Mouse (Mus musculus) liver, adult 2 months (tissue): ENCODE results near the gene Srsf4. TPM values are rescaled to one million over a fixed set of nuclear protein-coding genes. Genes with fewer than 3 reads are reported as not detected.

Experiments used
- DNase-seq: peaks from one replicate; pipeline ENCODE4 v3.0.0-alpha.2; 2011; ENCODE audit warnings: low read depth, low spot score; ENCODE audit errors: extremely low read depth
- H3K27ac ChIP-seq: fragments of 200-500 bp; replicated peaks from 2 replicates; pipeline ENCODE4 v1.5.1; 2012; ENCODE audit warnings: low read depth, mild to moderate bottlenecking, control low read depth, inconsistent platforms, low read length; ENCODE audit not compliant: insufficient read depth
- H3K27me3 ChIP-seq: fragments of 200-500 bp; 2 replicates; pipeline ENCODE4 v1.6.1; 2012; ENCODE audit warnings: mild to moderate bottlenecking, moderate library complexity, low read length, inconsistent platforms; ENCODE audit not compliant: control insufficient read depth, insufficient read depth
- H3K36me3 ChIP-seq: fragments of 200-500 bp; 2 replicates; pipeline ENCODE4 v1.6.1; 2012; ENCODE audit warnings: low read length, inconsistent platforms; ENCODE audit not compliant: control insufficient read depth, insufficient read depth
- H3K4me1 ChIP-seq: fragments of 200-500 bp; 2 replicates; pipeline ENCODE4 v1.6.1; 2011; ENCODE audit warnings: low read length; ENCODE audit not compliant: control insufficient read depth, insufficient read depth
- H3K4me3 ChIP-seq: fragments of 200-500 bp; 2 replicates; pipeline ENCODE4 v1.5.1; 2011; ENCODE audit warnings: low read depth, mild to moderate bottlenecking, control low read depth, low read length, moderate library complexity; ENCODE audit not compliant: insufficient read depth
- H3K79me2 ChIP-seq: fragments of 200-500 bp; 2 replicates; pipeline ENCODE4 v1.6.1; 2012; ENCODE audit warnings: inconsistent platforms, mild to moderate bottlenecking, low read length, moderate library complexity; ENCODE audit not compliant: control insufficient read depth, insufficient read depth
- H3K9ac ChIP-seq: fragments of 200-500 bp; 2 replicates; pipeline ENCODE4 v1.6.1; 2012; ENCODE audit warnings: low read depth, mild to moderate bottlenecking, control low read depth, inconsistent platforms, low read length
- CTCF ChIP-seq: fragments of 200-500 bp; IDR thresholded peaks from 2 replicates; pipeline ENCODE4 v1.5.1; 2011; ENCODE audit warnings: low read depth, low read length, control low read depth
- POLR2A ChIP-seq: fragments of 200-500 bp; IDR thresholded peaks from 2 replicates; pipeline ENCODE4 v1.6.1; 2011; ENCODE audit warnings: low read length, control low read depth; ENCODE audit not compliant: insufficient read depth; ENCODE audit errors: extremely low read depth
- WGBS: fragments of 180-500 bp; shearing (Covaris S2); methylation state at CpG from one replicate; pipeline ENCODE4 v1.1.7; 2018; 5-methylcytosine and 5-hydroxymethylcytosine counted together
- polyA plus RNA-seq: library from polyadenylated mRNA; depleted of rRNA; stranded (reverse); fragments of >200 nt; gene quantifications from 2 replicates; pipeline ENCODE4 v1.2.3, GENCODE M21; 2012
- total RNA-seq: library from RNA; depleted of rRNA; stranded (reverse); fragments of >200 nt; gene quantifications from 2 replicates; pipeline ENCODE4 v1.2.3, GENCODE M21; 2014

The Srsf4 gene
- total and polyA plus RNA-seq, 2 experiments: 15.9 to 19.0 TPM

DNA sequence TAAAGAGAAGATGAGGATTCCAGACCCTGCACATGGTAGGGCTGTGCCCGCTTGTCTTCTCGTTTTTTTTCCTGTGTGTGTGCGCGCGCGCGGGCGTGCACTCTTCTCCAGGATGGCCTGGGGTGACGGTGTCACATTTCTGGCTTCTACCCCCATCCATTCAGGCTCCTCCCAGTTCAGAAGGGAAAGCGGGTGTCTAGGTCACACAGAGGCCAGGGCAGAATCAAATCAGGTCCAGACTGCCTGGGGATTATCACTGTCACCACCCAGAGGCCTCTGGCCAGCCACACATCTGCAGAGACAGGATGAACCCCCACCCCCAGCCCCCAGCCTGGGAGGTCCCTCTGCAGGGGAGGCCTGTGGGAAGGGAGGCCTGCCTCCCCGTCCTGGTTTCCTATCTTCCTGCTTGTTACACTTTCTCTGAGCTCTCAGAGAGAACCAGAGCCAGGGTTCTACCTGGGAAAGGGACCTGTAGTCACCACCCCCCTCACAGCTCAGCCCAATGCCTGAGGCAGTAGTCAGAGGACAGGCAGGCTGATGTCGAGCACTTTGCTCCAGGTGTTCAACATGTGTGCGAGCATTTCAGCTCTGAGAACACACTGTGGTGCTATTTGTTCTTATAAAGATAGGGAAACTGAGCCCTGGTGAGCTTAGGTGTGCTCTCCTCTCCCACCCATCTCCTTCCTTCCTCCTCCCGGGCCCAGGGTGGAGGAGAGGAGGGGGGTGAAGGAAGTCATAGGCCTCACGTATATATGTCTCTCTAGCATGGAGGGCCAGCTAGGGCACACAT lies 45.5 kb downstream of the Srsf4 start:
- peaks cover 22% of the 10 kb centered on the region for H3K4me1 ChIP-seq
- no peak for TF ChIP-seq POLR2A
- TF ChIP-seq CTCF: no peak
- no peaks in the 10 kb centered on the region for H3K27me3 ChIP-seq
- DNase-seq: peak; percentile 82
- WGBS: 16% methylated on average over 15 of the region's 15 CpGs
- 0 out of 2 replicates have a peak overlapping the region, but pooled peaks have one; percentile 24 for H3K9ac ChIP-seq
- H3K36me3 ChIP-seq: peaks cover under 1% of the 10 kb centered on the region; the same call in 1 of the 2 replicates
- no peak overlapping the region for H3K4me3 ChIP-seq
- peak overlapping the region; percentile 11; the same call in 1 of the 2 replicates for H3K27ac ChIP-seq
- H3K79me2 ChIP-seq: no peaks in the 10 kb centered on the region

DNA sequence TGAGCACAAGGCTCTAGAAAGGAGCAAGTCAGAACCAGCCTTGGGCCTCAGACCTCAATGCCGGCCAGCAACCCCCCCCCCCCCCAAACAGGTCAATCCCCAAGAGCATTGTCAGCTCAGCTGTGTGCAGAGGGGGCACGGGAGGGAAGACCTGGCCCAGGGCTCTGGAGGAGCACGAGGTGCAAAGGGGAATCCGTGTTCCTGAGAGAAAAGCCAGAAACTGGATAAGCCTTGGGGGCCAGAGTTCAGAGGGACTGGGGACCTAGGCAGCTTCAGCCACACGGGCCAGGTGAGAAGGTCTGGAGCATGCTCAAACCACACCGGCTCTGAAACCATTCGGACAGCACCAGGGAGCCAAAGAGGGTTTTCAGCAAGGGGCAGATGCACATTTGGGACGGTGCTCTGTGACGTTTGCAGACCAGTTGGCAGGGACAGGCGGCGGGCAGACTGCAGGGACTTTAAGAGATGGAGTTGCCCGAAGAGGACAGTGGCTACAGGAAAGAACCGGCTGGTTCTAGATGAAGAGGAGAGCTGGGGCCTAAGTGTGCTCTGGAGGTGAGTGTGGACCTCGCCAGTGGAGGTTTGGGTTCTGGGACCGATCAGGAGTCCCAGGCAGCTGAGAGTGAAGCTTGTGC lies 46.2 kb downstream of the Srsf4 start:
- H3K4me3 ChIP-seq: peak overlapping the region; percentile 50; the same call in 1 of the 2 replicates
- H3K27me3 ChIP-seq: no peaks in the 10 kb centered on the region
- peaks cover 22% of the 10 kb centered on the region for H3K4me1 ChIP-seq
- TF ChIP-seq CTCF (no peak), POLR2A (no peak)
- peak overlapping the region; percentile 48 for H3K27ac ChIP-seq
- no peaks in the 10 kb centered on the region for H3K79me2 ChIP-seq
- peak overlapping the region; percentile 69 for H3K9ac ChIP-seq
- H3K36me3 ChIP-seq: peaks cover 2% of the 10 kb centered on the region; the same call in 1 of the 2 replicates
- 46% methylated on average over 15 of the region's 15 CpGs for WGBS
- no peak for DNase-seq

DNA sequence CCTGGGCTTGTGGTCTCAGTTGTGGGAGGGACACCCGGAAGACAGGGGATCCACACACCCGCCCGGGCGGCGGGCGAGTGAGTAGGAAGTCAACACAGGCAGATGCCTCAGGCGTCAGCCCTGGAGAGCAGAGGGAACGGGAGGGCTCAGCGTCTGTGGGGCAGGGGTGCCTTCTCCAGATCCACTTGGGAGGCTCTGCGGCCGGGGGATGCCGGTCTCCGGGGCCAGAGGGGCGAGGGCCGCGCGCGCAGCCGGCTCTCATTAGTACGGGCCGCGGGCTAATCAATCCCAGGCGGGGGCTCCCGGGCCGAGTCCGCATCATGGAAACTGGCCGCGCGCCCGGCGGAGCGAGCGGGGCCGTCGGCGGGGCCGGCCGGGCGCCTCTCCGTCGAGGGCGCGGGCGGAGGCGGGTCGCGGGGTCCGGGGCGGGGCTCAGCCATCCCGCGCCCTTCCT lies 46.8 kb downstream of the Srsf4 start:
- no peaks in the 10 kb centered on the region for H3K79me2 ChIP-seq
- peak overlapping the region; percentile 69 for H3K9ac ChIP-seq
- H3K4me1 ChIP-seq: peaks cover 22% of the 10 kb centered on the region
- H3K27ac ChIP-seq: peak overlapping the region; percentile 48
- DNase-seq: no peak
- no peaks in the 10 kb centered on the region for H3K27me3 ChIP-seq
- TF ChIP-seq CTCF (no peak), POLR2A (no peak)
- 17% methylated on average over 51 of the region's 51 CpGs for WGBS
- H3K36me3 ChIP-seq: peaks cover 4% of the 10 kb centered on the region; the same call in 1 of the 2 replicates
- H3K4me3 ChIP-seq: peak overlapping the region; percentile 66; the same call in 1 of the 2 replicates

DNA sequence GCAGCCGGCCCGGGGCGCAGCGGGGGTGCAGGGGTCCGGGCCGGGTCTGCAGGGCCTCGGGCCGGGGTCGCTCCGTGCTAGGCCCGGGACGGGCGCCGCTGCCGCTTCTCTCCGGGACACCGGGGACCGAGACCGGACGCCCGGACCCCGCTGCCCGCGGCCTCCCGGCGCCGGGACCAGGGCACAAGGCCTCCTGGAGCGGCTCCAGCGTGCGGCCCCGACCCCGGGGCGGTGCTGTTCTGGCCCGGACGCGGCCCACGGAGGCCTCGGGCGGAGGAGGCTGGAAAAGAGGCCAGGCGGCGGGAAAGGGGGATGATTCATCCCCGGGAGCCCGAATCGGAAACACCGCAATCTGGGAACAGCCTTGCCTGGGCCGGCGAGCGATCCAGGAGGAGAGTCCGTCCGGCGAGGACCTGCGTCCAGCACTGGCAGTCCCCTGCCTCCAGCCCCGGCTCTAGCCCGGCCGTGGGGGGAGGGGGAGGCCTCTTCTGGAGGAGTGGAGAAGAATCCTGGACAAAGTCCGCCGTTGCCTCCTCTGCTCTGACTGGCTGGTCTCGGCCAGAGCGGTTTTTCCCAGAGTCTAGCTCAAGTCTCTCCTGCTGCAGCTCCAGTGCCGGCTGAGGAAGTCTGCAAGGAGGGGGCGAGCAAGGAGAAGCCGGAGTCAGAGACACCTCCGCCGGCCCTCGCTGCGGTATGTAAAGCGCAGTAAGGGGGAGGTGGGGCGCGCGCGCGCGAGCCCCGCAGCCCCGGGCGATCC lies 47.4 kb downstream of the Srsf4 start:
- peaks cover 22% of the 10 kb centered on the region for H3K4me1 ChIP-seq
- H3K4me3 ChIP-seq: peak overlapping the region; percentile 66
- peak; percentile 42 for DNase-seq
- no peaks in the 10 kb centered on the region for H3K79me2 ChIP-seq
- H3K27me3 ChIP-seq: no peaks in the 10 kb centered on the region
- H3K27ac ChIP-seq: peak overlapping the region; percentile 52
- H3K36me3 ChIP-seq: peaks cover 6% of the 10 kb centered on the region; the same call in 1 of the 2 replicates
- no peak for TF ChIP-seq CTCF
- TF ChIP-seq POLR2A: no peak
- peak overlapping the region; percentile 69 for H3K9ac ChIP-seq
- WGBS: 3% methylated on average over 75 of the region's 76 CpGs

DNA sequence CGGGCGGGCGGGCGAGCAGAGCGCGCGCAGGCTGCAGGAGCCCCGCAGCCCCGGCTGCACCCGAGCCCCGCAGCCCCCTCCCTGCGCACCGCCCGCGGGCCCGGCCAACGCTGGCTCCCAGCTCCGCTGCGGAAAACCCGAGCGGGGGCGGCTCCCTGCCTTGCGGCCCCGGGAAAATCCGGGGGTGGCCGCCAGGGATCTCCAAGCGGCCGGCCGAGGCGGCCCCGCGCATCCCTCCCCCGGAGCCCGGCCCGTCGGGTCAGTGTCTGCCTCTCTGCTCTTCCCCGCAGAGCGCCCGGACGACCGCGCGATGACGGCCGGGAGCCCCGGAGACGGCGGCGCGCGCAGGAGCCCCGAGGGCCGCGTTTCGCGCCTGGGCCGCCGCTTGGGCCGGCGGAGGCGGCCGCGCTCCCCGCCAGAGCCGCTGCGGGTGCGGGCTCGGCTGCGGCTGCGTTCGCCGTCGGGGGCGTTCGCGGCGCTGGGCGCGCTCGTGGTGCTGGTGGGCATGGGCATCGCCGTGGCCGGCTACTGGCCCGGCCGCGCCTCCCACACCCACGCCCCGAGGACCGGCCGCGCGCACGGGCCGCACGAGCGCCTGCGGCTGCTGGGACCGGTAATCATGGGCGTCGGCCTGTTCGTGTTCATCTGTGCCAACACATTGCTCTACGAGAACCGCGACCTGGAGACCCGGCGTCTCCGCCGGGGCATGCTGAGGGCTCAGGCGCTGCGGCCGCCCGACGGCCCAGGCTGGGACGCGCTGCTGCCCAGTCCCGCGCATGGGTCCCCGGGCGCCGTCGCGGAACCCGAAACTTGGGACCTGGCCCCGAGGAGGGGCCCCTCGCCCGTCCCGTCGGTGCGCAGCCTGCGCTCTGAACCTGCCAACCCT lies 48.3 kb downstream of the Srsf4 start, which contains the start of gene Tmem200b:
Tmem200b (plus strand) TSS at position 311 of the 886 bp plus-strand sequence.
- H3K9ac ChIP-seq: peak within 1 kb of the TSS; percentile 69
- TF ChIP-seq CTCF: no peak
- H3K36me3 ChIP-seq: peaks cover 8% of the 10 kb centered on the region; the same call in 1 of the 2 replicates
- H3K4me3 ChIP-seq: peak within 1 kb of the TSS; percentile 66
- 4% methylated on average over 126 of the region's 130 CpGs for WGBS
- no peak for DNase-seq
- H3K27ac ChIP-seq: peak within 1 kb of the TSS; percentile 52
- no peaks in the 10 kb centered on the region for H3K79me2 ChIP-seq
- no peaks in the 10 kb centered on the region for H3K27me3 ChIP-seq
- H3K4me1 ChIP-seq: peaks cover 23% of the 10 kb centered on the region
